Mouse (Mus musculus): Measurements from ENCODE around the gene Gm49388. TPM values are rescaled to one million over a fixed set of nuclear protein-coding genes. Genes with fewer than 3 reads are reported as not detected.

Gm49388 gene
- total and polyA plus RNA-seq, 2 experiments from 2014 or later = not detected

GRCm38 (mm10) chr7:127820836-127821509, 35.6 kb downstream of the Gm49388 start:
- ATAC-seq (ENCODE audit: insufficient read depth, low read depth) (no peak), DNase-seq (ENCODE audit: low spot score) (no peak)
- no peak overlapping the region for H3K4me3 ChIP-seq (ENCODE audit: low read depth, low read length)
- no peaks in the 10 kb centered on the region for H3K9me3 ChIP-seq (replicated peaks; ENCODE audit: control insufficient read depth, low read length)
- peak overlapping the region; percentile 50 for H3K27ac ChIP-seq (ENCODE audit: low read depth)
- H3K4me1 ChIP-seq (ENCODE audit: control insufficient read depth, insufficient read depth) = peaks cover 3% of the 10 kb centered on the region; the same call in 1 of the 2 replicates
- WGBS = 57% methylated on average over 13 of the region's 13 CpGs
- H3K36me3 ChIP-seq (replicated peaks; ENCODE audit: control insufficient read depth, insufficient read depth, low read length) = no peaks in the 10 kb centered on the region
- no peak overlapping the region for H3K4me2 ChIP-seq (ENCODE audit: low read depth, low read length)
- H3K27me3 ChIP-seq (ENCODE audit: control insufficient read depth, insufficient read depth, low read length) = peaks cover 15% of the 10 kb centered on the region; the same call in 1 of the 2 replicates
- H3K9ac ChIP-seq (replicated peaks; ENCODE audit: low read depth, low read length) = no peak overlapping the region
- TF ChIP-seq EP300 (IDR thresholded peaks at IDR 0.05; ENCODE audit: low read depth) = no peak
- TF ChIP-seq CTCF (IDR thresholded peaks at IDR 0.05; ENCODE audit: low read depth) = no peak

GRCm38 (mm10) chr7:127822494-127822893, 37.1 kb downstream of the Gm49388 start:
- no peaks in the 10 kb centered on the region; the same call in 1 of the 2 replicates for H3K4me1 ChIP-seq (ENCODE audit: control insufficient read depth, insufficient read depth)
- WGBS = 77% methylated on average over 3 of the region's 3 CpGs
- no peak overlapping the region for H3K27ac ChIP-seq (ENCODE audit: low read depth)
- DNase-seq (ENCODE audit: low spot score) (no peak), ATAC-seq (ENCODE audit: insufficient read depth, low read depth) (no peak)
- H3K9me3 ChIP-seq (replicated peaks; ENCODE audit: control insufficient read depth, low read length) = no peaks in the 10 kb centered on the region
- no peak overlapping the region for H3K9ac ChIP-seq (replicated peaks; ENCODE audit: low read depth, low read length)
- TF ChIP-seq CTCF (IDR thresholded peaks at IDR 0.05; ENCODE audit: low read depth) (no peak), EP300 (IDR thresholded peaks at IDR 0.05; ENCODE audit: low read depth) (no peak)
- no peak overlapping the region for H3K4me2 ChIP-seq (ENCODE audit: low read depth, low read length)
- H3K4me3 ChIP-seq (ENCODE audit: low read depth, low read length) = no peak overlapping the region
- no peaks in the 10 kb centered on the region for H3K36me3 ChIP-seq (replicated peaks; ENCODE audit: control insufficient read depth, insufficient read depth, low read length)
- H3K27me3 ChIP-seq (ENCODE audit: control insufficient read depth, insufficient read depth, low read length) = peaks cover 15% of the 10 kb centered on the region; the same call in 1 of the 2 replicates

GRCm38 (mm10) chr7:127823236-127824171, 38.1 kb downstream of the Gm49388 start:
- 75% methylated on average over 11 of the region's 11 CpGs for WGBS
- peak overlapping the region; percentile 62 for H3K4me2 ChIP-seq (ENCODE audit: low read depth, low read length)
- H3K4me3 ChIP-seq (ENCODE audit: low read depth, low read length) = peak overlapping the region; percentile 47
- peak overlapping the region; percentile 46 for H3K9ac ChIP-seq (replicated peaks; ENCODE audit: low read depth, low read length)
- no peaks in the 10 kb centered on the region for H3K9me3 ChIP-seq (replicated peaks; ENCODE audit: control insufficient read depth, low read length)
- H3K27ac ChIP-seq (ENCODE audit: low read depth) = no peak overlapping the region
- no peaks in the 10 kb centered on the region; the same call in 1 of the 2 replicates for H3K4me1 ChIP-seq (ENCODE audit: control insufficient read depth, insufficient read depth)
- DNase-seq (ENCODE audit: low spot score) (no peak), ATAC-seq (ENCODE audit: insufficient read depth, low read depth) (no peak)
- H3K27me3 ChIP-seq (ENCODE audit: control insufficient read depth, insufficient read depth, low read length) = peaks cover 15% of the 10 kb centered on the region; the same call in 1 of the 2 replicates
- TF ChIP-seq CTCF (IDR thresholded peaks at IDR 0.05; ENCODE audit: low read depth) (no peak), EP300 (IDR thresholded peaks at IDR 0.05; ENCODE audit: low read depth) (no peak)
- H3K36me3 ChIP-seq (replicated peaks; ENCODE audit: control insufficient read depth, insufficient read depth, low read length) = no peaks in the 10 kb centered on the region

- no peak for ATAC-seq (ENCODE audit: insufficient read depth, low read depth)
- WGBS = 8% methylated on average over 37 of the region's 38 CpGs
- Histone ChIP-seq H3K27ac (ENCODE audit: low read depth) (no peak within 1 kb of the TSS), H3K4me2 (ENCODE audit: low read depth, low read length) (peak within 1 kb of the TSS; percentile 62), H3K27me3 (ENCODE audit: control insufficient read depth, insufficient read depth, low read length) (peaks cover 15% of the 10 kb centered on the region; the same call in 1 of the 2 replicates), H3K9ac (replicated peaks; ENCODE audit: low read depth, low read length) (peak within 1 kb of the TSS; percentile 46), H3K36me3 (replicated peaks; ENCODE audit: control insufficient read depth, insufficient read depth, low read length) (no peaks in the 10 kb centered on the region), H3K4me1 (ENCODE audit: control insufficient read depth, insufficient read depth) (no peaks in the 10 kb centered on the region; the same call in 1 of the 2 replicates), H3K4me3 (ENCODE audit: low read depth, low read length) (peak within 1 kb of the TSS; percentile 47), H3K9me3 (replicated peaks; ENCODE audit: control insufficient read depth, low read length) (no peaks in the 10 kb centered on the region)
- DNase-seq (ENCODE audit: low spot score) = no peak
- TF ChIP-seq EP300 (IDR thresholded peaks at IDR 0.05; ENCODE audit: low read depth) (no peak), CTCF (IDR thresholded peaks at IDR 0.05; ENCODE audit: low read depth) (no peak)
These were observed 38.9 kb downstream of the Gm49388 start, which contains the start of the genes Stx4a and Stx1b for GRCm38 (mm10) chr7:127824176-127824871. TSS of gene Stx4a (plus strand) at chr7:127824294. TSS of gene Stx1b (minus strand) at chr7:127824549.

- ATAC-seq (ENCODE audit: insufficient read depth, low read depth) (no peak), DNase-seq (ENCODE audit: low spot score) (no peak)
- 78% methylated on average over 2 of the region's 2 CpGs for WGBS
- H3K27me3 ChIP-seq (ENCODE audit: control insufficient read depth, insufficient read depth, low read length) = no peaks in the 10 kb centered on the region
- H3K27ac ChIP-seq (ENCODE audit: low read depth) = no peak overlapping the region
- H3K4me3 ChIP-seq (ENCODE audit: low read depth, low read length) = no peak overlapping the region
- no peaks in the 10 kb centered on the region for H3K9me3 ChIP-seq (replicated peaks; ENCODE audit: control insufficient read depth, low read length)
- H3K4me1 ChIP-seq (ENCODE audit: control insufficient read depth, insufficient read depth) = no peaks in the 10 kb centered on the region
- TF ChIP-seq EP300 (IDR thresholded peaks at IDR 0.05; ENCODE audit: low read depth) (no peak), CTCF (IDR thresholded peaks at IDR 0.05; ENCODE audit: low read depth) (no peak)
- no peak overlapping the region for H3K4me2 ChIP-seq (ENCODE audit: low read depth, low read length)
- no peak overlapping the region for H3K9ac ChIP-seq (replicated peaks; ENCODE audit: low read depth, low read length)
- H3K36me3 ChIP-seq (replicated peaks; ENCODE audit: control insufficient read depth, insufficient read depth, low read length) = no peaks in the 10 kb centered on the region
These were observed 50.1 kb downstream of the Gm49388 start for GRCm38 (mm10) chr7:127835550-127835949.
